Mouse (Mus musculus) naive thymus-derived CD4-positive, alpha-beta T cell, adult 2 months (primary cell): Measurements from ENCODE around the gene Padi1.

Source experiments
- DNase-seq: peaks from one replicate; pipeline ENCODE4 v3.0.0-alpha.2; 2011; ENCODE audit warnings: low read depth

The Padi1 gene

DNA sequence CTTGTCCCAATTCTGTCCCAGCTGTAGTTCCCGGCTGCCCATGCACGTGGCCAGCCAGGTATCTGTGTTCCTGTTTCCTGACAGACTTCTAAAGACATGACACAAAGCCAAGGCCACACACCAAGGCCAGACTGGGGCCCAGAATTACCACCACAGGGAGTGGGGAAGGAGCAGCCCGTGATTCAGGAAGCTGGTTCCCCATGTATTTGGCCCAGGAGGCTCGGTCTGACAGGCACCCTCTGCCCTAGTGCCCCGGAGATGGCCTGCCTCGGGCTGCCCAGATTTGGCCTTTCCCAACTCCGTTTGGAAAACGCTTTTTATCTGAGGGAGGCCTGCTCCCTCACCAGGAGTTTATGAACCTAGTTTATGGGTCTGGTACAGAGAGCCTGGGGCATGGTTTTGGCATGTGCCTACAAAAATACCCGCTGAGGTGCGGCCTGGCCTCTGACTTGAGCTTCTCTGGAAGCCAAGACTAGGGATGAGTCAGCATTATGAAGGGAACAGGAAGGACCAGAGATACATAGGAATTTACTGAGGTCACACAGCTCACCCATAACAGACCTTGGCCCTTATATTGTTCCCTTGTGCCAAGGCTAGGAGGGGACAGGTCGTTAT is 16.6 kb upstream of the Padi1 start:
- no peak for DNase-seq

GRCm38 (mm10) chr4:140860767-140861147 is 15.2 kb upstream of the Padi1 start:
- no peak for DNase-seq

- DNase-seq, result no peak
Observed at GRCm38 (mm10) chr4:140860125-140860766, 14.7 kb upstream of the Padi1 start.

DNA sequence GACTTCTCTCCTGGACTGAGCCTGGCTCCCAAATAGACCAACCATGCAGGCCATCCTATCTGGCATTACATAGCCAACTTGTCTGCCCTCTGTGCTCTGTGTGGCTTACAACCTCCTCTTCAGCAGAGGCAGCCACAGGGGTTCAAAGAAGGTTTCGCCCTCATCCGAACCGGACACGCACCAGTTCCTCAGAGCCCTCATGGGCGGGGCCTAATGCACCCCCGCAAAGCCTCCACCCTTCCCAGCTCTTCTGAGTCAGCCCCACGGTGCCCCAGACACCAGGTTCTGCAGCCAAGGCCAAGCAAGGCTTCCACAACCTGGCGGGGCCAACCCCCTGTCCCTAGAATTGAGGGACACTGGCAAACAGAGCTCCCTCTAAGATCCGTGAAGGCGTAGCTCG is 13.7 kb upstream of the Padi1 start:
- DNase-seq, result no peak

GRCm38 (mm10) chr4:140857813-140858212 is 12.2 kb upstream of the Padi1 start:
- no peak for DNase-seq

DNA sequence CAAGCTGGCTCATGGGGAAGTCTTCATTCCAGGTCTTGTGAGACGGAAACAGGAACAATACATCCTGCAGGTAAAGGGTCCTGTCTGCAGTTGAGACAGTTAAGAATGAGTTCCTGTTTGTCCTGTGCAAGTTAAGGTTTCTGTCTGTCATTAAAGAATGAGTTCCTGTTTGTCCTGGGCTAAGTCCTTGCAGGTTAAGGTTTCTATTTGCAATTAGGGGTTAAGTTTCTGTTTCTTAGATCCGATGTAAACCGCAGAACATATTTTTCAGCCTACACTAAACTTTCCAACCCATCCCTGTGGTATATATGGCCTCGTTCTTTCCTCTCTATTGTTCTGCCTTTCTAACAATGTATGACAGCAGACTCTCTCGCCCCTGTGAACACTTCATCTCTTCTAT is 11.5 kb upstream of the Padi1 start:
- DNase-seq, result peak; percentile 44

DNA sequence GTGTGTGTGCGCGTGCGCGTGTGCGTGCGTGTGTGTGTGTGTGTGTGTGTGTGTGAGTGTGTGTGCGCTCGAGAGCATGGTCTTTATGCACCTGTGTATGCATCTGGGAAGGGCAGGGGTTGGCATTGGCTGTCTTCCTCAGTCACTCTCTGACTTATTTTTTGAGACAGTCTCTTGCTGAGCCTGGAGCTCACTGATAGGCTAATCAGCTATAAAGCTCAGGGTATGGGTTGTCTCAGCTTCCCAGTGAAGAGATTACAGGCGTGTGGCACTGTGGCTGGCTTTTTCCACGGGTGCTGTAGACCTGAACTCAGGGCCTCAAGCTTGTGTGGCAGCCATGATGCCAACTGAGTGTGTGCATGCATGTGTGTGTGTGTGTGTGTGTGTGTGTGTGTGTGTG is 9.6 kb upstream of the Padi1 start:
- no peak for DNase-seq

DNA sequence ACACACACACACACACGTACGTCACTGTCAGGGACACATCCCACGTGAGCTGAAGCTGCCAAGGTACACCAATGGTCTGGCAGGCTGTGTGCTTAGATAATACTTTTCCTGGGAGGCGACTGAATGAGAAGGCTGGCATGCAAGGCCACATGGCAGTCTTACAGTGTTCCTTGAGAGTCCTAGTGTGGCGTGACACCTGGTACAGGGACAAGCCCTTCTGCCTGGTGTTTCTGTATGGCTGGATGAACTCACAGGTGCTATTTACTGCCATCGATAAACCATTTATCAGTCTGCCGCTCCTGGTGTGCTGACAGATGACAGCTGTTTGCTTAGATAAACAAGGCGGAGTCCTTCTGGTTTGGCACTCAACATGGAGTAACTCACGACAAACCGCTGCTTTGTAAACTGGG is 8.9 kb upstream of the Padi1 start:
- DNase-seq, result no peak

DNA sequence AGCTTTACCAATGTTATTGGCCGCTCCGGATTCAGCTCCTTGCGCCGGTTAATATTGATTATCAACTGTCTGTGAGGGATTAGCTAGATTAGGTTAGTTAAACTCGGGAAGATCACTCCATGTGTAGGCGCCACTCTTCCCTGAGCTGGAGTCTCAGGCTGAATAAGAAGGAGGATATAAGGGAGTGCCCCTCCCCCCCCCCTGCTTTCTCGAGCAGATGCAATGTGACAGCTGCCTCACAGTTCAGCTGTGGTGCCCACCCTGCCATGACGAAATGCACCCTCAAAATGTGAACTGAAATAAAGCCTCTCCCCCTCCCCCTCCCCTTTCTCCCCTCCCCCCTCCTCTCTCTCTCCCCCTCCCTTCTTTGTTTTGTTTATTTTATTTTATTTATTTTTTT is 8.0 kb upstream of the Padi1 start:
- DNase-seq, result no peak

- no peak for DNase-seq
Observed at GRCm38 (mm10) chr4:140849310-140849709, 3.7 kb upstream of the Padi1 start.

DNA sequence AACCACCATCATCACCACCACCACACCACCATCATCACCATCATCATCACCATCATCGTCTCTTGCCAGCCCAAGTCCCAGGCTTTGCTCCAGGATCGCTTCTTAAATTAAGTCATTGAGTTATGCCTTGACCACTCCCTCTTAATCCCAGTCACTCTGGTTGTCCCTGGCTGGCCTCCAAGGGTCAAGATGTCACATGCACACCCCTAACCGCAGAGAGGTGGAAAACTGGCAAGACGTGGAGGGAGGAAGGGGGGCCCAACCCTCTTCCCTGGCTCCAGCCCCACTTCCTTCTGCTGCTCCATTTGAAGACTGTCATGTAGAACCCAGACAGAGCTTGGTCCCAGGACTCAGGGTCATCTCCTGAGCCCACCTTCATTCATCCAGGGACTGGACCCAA is 587 bp downstream of the Padi1 start:
- no peak for DNase-seq

- no peak for DNase-seq
Observed at GRCm38 (mm10) chr4:140843670-140844280, 1.8 kb downstream of the Padi1 start.

DNA sequence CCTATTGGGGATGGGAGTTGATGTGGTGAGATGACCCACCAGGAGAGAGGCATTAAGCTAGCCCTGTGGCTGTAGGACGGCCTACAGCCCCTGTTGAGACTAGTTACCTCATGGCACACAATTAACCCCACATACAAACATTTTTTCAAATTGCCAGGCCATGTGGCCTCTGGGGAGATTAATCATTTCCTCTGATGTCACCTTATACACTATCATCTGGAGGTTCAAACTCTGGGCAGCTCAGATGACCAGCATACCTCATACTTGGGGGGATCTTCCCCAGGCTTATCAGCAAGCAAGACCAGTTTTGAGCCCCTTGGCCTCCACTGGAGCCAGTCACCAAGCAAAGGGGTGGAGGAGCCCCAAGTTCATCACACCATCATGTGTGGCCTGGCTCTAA is 2.7 kb downstream of the Padi1 start:
- no peak for DNase-seq

DNA sequence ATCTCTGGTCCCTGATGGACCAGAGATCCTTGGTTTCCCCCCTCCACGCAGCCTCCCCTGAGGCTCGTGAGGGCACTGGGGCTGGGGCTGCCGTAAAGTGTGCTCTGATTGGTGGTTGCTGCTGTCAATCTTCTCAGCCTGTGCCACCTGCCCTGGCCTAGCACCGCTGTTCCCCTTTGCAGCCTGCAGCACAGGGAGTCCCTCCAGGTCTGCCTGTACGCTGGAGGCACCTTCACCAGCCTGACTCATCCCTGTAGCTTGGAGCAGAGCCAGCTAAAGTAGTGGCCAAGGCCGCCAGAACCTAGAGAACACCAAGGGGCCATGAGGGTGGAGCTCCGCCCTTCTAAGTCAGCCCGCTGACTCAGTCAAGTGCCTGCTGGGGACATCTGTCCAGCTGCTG is 7.7 kb downstream of the Padi1 start:
- no peak for DNase-seq

GRCm38 (mm10) chr4:140836208-140836866 is 9.2 kb downstream of the Padi1 start:
- no peak for DNase-seq

- DNase-seq, result no peak
Observed at GRCm38 (mm10) chr4:140835682-140836081, 9.9 kb downstream of the Padi1 start.

- no peak for DNase-seq
Observed at GRCm38 (mm10) chr4:140834327-140834934, 11.1 kb downstream of the Padi1 start.

DNA sequence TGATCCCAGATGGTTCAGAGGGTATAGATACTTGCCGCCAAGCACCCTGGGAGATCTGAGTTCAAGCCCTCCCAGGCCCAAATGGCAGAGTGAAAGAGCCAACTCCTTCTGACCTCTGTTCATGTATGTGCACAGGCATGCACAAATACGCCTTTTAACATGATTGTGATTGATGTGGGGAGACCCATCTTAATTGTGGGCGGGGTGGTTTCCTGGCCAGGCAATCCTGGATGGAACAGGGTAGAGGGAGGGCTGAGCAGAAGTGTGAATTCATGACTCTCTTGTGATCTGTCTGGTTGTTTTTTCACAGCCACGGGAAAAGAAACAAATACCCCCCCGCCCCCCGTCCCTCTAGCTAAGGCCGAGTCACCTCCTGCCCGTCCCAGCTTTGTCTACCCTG is 12.8 kb downstream of the Padi1 start:
- peak; percentile 61 for DNase-seq

DNA sequence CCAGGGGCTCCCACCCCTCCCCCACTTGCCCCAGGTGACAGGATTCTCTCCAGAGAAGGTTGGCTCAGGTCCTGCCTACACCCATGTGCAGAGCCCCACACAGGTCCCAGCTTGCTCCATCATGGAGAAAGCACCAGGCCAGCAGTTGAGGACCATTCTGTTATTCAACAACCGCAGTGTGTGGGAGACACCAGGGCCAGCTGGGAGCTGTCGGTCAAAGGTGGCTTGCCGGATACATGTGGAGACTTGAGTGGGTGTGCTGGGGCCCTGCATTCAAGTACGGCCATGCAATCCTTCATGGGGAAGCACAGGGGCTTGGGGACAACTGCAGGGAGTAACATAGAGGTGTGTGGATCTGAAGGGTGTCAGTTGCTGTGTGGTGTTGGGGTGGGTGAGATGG is 13.8 kb downstream of the Padi1 start:
- DNase-seq, result no peak

GRCm38 (mm10) chr4:140827237-140827636 is 18.3 kb downstream of the Padi1 start:
- no peak for DNase-seq

DNA sequence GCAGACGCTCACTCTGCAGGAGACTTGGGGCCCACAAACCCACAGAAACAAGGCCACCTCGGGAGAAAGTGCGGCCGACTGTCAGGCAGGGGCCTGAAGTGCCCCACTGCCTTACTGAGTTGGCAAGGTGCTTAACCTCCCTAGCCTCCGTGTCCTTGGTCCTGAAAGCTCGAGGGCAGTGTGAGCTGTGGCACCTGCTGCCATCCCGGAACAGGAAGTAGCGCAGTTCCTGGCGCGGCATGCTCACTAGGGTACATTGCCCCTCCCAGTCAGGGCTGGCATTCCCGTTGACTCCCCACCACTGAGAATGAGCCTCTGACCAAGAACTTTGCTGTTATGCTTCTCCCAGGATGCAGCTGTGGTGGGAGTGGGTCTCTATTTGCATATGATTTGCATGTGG is 19.6 kb downstream of the Padi1 start:
- peak; percentile 44 for DNase-seq

DNA sequence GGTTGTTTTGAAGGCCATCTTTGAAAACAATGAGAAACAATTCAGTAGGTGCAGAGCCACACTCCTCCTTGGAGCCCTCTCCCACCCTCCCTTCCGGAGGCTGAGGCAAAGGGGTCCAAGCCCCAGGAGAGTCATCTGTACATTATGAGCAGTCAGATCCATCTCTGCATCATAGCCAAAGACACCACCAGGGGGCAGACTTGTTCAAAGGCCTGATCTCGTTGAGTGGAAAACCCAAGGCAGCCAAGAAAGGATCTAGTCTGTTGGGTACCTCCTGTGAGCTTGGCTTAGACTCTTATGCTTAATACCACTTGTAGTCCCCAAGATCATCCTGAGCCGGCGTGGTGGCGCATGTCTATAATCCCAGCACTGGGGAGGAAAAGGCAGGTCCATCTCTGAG is 23.6 kb downstream of the Padi1 start:
- peak; percentile 80 for DNase-seq

GRCm38 (mm10) chr4:140817413-140817812 is 28.2 kb downstream of the Padi1 start:
- no peak for DNase-seq
